Mouse (Mus musculus): ENCODE measurements around the gene Coro1c.
A peak's percentile ranks its signal among the peaks of the same experiment; 100 is the strongest.

Gene Coro1c

DNA sequence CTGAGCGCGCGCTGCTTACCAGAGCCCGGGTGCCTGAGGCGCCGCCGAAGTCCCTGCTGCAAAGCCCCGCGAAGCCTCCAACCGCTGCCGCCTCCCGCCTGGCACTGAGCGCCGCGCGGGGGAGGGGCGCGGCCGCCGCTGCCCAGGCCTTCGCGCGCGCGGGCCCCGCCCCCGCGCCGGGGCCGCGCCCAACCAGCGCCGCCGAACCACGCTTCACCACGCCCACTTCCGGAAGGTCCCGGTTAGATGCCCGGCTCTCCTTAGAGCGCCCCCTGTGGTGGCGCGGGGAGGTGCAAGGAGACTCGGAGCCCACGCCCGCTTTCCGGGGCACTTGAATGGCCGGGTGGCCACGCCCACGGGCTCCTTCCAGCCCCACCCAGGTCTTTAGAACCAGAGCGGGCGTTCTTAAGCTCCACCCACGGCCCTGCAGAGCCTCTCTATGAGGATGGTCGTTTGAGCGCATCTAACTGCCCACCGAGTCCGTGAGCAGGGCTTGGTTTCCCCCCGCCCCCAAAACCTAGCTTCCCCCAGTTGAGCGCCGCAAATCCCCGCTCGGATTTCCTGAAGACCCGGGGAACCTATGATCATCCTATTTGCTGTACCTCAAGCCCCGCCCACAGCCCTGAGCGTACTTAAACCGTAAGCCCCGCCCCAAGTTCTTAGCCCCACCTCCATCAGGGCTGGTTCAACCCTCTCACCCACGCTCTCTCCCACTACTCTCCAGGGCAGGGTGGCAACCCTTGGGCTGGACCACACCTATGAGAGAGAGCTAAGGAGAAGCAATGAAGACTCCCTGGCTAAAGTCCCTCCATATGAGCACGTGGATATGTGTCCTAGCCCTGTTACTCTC is at the start of gene Coro1c:
Gene Coro1c, minus strand, starts transcription at position 167 of the 850 bp plus-strand sequence.
- peak; percentile 85 for ATAC-seq (ENCODE audit: insufficient number of reproducible peaks, low FRiP score, low TSS enrichment)

DNA sequence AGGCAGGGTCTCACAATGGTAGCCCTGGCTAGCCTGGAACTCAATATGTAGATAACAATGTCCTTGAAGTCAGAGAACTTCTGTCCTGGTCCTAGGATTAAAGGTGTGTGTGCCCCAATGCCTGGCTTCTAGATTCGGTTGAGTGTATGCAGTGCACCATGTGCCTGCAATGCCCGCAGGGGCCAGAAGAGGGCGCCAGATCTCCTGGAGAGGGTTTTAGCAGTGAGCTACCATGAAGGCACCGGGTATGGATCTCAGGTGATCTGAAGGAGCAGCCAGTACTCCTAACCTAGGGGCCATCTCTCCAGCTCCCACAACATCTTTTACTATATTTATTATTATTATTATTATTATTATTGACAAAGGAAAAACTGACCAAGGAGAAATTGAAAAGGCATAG is 48.0 kb upstream of the Coro1c start:
- ATAC-seq (ENCODE audit: insufficient number of reproducible peaks, low FRiP score, low TSS enrichment) = no peak

DNA sequence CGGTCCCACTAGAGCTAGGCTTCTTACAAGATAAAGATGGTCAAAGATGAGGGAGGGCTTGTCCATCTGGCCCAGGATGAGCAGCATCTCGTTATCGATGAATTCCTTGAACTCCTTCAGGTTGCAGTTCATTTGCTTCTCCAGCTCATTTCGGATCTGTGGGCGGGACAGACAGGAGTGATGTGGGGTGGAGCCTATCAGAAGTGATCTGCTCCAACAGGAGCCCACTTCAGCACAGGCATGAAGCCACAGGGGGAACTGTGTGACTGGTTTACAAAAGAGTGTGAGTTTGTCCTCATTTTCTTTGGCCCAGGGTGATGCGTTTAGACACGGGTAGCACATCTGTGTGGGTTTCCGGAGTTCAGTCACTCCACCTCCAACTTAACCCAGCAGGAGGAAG is 47.1 kb upstream of the Coro1c start:
- ATAC-seq (ENCODE audit: insufficient number of reproducible peaks, low FRiP score, low TSS enrichment) = no peak

DNA sequence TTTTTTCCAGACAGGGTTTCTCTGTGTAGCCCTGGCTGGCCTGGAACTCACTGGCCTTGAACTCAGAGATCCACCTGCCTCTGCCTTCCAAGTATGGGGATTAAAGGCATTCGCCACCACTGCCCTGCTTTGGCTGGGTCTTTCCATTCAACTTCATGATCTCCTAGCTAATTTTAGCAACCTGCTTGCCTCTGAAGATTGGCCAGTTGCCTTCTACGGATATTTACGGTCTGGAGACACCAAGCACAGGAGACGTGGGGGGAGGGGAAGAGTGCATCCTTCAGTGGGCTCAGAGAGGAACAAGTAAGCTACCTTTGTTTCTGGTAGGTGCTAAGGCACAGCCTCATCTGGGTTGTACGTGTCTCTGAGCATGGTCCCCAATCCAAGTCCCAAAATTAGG is 46.7 kb upstream of the Coro1c start:
- ATAC-seq (ENCODE audit: insufficient number of reproducible peaks, low FRiP score, low TSS enrichment) = no peak

DNA sequence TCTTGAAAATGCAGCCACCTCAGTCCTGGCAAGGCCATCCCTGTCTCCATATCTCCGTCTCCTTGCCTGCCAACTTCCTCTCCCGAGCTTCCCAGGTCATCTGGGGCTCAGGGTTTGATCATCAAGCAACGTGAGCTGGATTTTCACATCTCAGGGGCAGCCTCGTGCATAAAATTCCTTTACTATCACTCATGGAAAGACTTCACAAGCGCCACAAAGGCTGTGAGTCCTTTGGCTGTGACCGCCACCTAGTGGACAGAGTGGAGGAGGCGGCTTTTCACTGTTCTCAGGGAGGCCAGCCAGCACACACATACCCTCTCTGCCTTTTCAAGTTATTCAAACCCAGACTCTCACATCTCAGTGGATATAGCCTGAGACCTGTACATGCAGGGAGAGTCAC is 45.9 kb upstream of the Coro1c start:
- ATAC-seq (ENCODE audit: insufficient number of reproducible peaks, low FRiP score, low TSS enrichment) = no peak

DNA sequence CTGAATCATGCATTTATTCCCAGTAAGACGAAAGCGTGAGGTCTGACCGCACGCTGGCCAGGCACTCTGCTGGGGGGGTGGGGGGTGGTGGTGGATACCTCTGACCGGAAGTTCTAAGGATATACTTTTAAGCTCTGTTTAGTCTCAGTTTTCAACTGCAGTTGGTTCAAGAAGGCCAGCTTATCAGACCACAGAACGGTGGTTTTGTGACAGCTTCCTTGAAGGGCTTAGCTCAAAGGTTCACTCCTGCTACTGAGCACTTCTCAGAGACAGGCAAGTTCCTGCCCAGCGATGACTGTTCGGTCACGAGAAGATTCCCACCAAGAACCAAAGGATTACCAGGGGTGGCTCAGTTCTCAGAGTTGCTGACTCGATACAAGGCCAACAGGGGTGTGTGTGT is 44.0 kb upstream of the Coro1c start:
- no peak for ATAC-seq (ENCODE audit: insufficient number of reproducible peaks, low FRiP score, low TSS enrichment)

DNA sequence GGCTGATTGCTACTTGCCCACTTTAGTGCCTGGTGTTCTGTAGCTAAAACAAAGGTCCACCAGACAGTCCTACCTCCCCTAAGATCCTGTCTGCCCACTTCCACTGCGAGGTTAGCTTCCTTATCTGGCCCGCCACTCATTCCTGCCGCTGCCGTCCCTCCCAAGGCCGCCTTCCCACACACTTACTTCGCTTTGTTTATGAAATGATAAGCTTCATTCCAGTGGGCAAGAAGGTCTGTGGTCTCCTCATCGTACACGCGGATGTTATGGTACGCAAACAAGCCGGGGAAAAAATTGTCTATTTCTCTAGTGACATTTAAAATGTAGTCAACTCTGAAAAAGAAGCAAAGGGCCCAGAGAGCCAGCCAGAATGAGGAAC is 43.1 kb upstream of the Coro1c start:
- ATAC-seq (ENCODE audit: insufficient number of reproducible peaks, low FRiP score, low TSS enrichment) = no peak

DNA sequence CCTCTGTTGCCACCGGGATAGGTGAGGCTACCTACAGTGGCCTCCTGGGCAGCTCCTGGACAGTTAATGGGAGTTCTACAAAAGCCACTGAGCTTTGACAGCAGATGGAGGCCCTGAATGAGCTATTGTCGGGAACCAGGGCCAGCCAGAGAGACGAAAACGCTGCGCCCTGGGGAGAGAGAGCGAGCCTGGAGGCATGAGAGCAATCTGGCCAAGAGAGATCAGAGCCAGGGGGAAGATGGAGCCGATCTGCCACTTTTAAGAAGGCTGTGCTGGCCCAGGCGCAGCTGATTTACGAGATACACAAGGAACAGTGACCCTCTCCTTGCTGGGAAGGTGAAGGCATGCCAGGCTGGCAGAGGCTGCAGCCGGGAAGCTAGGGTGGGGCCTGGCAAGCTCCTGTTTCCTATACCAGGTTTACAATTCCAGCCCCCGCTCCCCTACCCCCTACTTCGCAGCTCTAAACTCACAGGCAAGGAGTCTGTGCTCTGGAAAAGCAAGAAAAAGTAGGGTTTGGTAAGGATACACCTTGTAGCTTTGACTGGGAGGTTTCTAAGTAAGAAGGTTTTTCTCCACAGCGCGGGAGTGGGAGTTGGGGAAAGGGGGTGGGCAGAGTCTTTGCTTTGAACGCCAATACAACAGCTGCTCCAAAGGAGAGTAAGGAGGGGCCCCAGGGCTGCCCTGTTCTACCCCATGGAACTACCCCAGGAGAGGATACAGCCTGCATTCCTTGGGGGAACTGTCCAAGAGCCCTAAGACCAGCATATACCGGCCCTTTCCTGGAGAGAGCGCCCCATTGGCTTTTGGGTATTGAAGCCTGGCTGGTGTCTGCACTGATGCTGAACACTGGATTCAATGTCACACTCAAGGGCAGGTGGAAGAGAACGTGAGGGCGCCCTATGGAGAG is 42.5 kb upstream of the Coro1c start:
- ATAC-seq (ENCODE audit: insufficient number of reproducible peaks, low FRiP score, low TSS enrichment) = peak; percentile 79; the same call in 1 of the 2 replicates

DNA sequence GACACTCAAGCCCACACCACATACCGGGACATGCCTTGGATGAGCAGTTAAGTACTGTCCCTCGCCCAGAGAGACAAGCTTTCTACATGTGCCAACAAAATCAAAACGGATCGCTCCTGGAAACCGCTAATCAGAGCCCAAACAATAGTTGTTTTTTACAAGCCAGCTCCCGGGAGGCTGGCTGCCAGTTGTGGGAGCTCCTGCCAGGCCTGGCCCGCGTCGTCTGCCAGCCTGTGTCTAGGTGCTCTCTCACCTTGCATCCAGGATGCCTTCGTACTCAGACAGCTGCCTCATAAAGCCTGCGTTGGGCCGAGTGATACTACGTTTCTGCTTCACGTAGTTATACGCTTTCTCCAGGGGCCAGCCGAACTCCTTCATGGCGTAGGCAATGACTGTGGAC is 41.6 kb upstream of the Coro1c start:
- ATAC-seq (ENCODE audit: insufficient number of reproducible peaks, low FRiP score, low TSS enrichment) = no peak

DNA sequence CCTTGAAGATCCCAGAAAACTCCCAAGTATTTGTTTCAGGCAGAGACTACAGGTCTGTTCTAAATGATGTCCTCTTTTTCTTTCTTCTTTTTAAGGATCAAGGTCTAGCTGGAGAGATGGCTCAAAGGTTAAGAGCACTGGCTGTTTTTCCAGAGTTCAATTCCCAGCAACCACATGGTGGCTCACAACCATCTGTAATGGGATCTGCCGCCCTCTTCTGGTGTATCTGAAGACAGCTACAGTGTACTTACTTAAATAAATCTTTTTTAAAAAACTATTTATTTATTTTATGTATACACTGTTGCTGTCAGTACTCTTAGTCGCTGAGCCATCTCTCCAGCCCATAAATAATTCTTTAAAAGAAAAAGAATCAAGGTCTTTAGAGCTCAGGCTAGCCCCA is 38.7 kb upstream of the Coro1c start:
- no peak for ATAC-seq (ENCODE audit: insufficient number of reproducible peaks, low FRiP score, low TSS enrichment)

DNA sequence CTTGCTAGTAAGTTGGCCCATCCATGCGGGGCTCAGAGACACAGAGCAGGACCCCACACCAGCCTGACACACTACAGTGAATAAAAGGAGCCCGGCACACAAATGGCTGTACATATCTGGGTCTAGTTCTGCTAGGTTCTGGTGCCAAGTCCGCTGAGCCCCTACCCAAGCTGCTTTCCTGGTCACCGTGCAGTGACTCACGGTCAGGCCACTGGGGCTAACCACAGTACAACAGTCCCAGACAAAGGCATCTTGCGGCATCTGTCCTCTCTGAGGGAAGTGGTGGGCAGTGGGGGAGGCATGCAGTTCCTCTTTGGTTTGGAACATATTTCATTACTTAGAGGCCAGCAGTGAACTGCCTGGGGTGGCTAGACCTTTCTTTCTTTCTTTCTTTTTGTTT is 36.6 kb upstream of the Coro1c start:
- ATAC-seq (ENCODE audit: insufficient number of reproducible peaks, low FRiP score, low TSS enrichment) = no peak

DNA sequence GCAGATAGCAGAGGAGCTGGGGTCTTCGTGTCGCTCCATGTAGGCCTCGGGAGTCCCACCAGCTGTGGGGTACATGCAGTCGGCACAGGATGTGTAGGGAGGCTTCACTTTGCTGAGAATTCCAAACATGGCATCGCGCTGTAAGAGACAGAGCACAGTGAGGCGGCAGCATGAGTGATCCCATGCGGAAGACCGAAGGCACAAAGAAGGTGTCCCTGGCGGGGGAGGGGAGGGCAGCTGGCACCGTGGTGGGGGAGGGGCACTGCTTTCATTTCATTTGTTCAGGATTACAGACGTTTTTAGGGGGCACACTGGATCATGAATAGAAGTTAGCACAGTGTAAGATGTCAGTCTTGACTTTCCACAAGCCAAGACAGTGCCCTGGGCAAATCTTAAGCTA is 34.8 kb upstream of the Coro1c start:
- ATAC-seq (ENCODE audit: insufficient number of reproducible peaks, low FRiP score, low TSS enrichment) = no peak

DNA sequence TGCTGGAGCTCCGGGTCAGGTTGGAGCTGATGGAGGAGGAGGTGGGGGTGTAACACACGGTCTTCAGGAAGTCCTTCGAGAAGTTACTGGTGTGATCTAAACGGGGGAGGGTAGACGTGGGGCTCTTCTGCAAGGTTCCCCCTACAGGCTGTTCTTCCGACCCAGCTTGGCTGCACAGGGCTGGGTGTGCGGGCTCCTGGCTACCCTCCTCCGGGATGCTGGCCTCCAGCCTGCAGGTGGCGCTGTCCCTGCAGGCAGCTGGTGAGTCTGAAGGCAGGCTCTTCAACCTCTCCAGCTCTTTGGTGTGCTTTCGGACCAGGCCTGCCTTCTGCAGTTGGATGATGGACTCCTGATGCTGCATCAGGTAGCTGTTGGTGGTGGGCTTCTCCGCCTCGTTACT is 34.0 kb upstream of the Coro1c start:
- ATAC-seq (ENCODE audit: insufficient number of reproducible peaks, low FRiP score, low TSS enrichment) = no peak

DNA sequence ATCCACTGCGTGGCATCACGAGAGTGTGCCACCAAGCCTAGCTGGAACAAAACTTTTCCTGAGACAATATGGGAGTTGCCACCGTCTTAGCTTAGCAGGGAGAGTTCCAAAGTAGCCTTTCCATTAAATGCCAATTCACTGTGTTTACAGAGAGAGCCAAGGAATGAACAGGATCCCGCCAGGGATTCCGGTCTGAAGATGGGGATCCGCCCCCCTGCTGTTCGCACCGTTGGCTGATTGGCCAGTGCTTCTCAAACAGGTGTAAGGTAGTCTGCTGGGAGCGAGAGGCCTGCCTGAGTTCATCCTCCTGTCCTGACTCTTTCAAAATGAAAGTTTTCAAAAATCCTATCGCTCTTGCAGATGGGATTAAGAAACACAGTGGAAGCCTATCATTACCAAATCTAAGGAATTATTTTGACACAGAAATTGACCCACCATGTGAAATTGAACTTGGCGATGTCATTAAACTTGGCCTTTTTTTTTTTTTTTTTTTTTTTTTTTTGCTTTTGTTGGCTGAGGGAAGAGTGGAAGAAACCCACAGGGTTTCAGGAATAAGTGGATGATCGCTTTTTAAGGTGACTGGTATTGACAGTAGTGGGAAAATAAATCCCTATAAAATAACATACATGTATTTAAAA is 30.8 kb upstream of the Coro1c start:
- no peak for ATAC-seq (ENCODE audit: insufficient number of reproducible peaks, low FRiP score, low TSS enrichment)

DNA sequence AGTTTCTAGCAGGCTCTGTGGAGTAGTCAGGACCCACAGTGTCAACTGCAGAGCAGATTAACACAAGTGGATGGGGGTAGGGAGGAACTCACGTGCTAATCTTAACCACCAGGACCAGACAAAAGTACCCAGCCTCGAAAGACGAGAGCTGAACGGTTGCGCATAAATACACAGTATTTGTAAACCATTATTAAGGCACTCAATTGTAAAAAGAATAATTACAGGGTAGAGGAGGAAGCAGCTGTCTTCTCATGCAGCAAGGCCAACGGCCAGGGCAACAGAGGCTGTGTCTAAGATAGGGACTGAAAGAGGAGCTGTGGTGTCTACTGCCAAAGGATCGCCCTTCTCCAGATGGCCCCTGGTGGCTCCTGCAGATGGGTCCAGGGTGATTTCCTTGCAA is 29.1 kb upstream of the Coro1c start:
- ATAC-seq (ENCODE audit: insufficient number of reproducible peaks, low FRiP score, low TSS enrichment) = no peak

DNA sequence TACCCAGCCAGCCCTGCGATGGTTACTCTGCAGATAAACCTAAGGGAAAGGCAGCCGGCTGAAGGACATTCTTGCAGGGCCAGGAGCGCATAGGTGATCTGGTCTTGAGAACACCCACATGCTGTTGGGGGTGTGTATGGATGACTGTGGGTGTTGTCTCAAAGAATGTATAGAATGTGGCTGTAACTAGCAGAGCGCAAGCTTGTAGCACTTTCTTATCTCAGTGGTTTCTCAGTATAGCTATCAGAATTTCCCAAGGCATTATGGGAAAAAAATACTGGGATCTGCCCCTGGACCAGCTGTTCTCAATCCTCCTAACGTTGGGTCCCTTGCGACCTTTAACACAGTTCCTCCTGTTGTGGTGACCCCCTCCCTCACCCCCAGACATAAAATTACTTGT is 25.3 kb upstream of the Coro1c start:
- no peak for ATAC-seq (ENCODE audit: insufficient number of reproducible peaks, low FRiP score, low TSS enrichment)

DNA sequence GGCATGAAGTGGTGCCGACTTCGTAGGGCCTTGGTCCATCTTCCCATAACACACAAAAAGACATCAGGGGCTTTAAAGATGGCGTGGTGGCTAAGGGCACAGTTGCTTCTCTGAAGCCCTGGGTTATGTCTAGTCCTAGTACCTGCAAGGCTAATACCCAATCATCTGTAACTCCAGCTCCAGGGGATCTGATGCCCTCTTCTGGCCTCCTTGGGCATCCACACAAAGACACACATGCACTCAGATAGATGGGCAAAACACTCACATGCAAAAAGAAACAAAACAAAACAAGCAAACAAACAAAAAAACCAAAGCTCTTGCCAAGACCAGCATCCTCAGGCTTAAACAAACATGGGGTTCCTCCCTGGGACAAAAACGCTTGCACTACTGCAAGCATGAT is 24.9 kb upstream of the Coro1c start:
- ATAC-seq (ENCODE audit: insufficient number of reproducible peaks, low FRiP score, low TSS enrichment) = no peak

DNA sequence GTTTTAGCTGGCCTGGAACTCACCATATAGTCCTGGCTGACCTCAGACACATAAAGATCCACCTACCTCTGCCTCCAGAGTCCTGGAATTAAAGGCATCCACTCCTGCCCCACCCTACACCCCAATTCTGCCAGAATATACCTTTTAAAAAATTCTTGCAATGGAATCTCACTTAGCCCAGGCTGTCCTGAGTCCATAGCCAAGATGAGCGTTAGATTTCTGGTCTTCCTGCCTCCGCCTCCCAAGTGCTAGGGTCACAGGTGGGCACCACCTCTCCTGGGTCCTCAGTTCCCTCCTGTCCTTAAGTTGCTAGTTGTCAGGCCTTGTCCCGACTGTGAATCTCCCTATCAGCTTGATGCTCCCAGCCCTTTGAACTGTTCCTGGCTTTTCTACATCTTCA is 23.8 kb upstream of the Coro1c start:
- no peak for ATAC-seq (ENCODE audit: insufficient number of reproducible peaks, low FRiP score, low TSS enrichment)

DNA sequence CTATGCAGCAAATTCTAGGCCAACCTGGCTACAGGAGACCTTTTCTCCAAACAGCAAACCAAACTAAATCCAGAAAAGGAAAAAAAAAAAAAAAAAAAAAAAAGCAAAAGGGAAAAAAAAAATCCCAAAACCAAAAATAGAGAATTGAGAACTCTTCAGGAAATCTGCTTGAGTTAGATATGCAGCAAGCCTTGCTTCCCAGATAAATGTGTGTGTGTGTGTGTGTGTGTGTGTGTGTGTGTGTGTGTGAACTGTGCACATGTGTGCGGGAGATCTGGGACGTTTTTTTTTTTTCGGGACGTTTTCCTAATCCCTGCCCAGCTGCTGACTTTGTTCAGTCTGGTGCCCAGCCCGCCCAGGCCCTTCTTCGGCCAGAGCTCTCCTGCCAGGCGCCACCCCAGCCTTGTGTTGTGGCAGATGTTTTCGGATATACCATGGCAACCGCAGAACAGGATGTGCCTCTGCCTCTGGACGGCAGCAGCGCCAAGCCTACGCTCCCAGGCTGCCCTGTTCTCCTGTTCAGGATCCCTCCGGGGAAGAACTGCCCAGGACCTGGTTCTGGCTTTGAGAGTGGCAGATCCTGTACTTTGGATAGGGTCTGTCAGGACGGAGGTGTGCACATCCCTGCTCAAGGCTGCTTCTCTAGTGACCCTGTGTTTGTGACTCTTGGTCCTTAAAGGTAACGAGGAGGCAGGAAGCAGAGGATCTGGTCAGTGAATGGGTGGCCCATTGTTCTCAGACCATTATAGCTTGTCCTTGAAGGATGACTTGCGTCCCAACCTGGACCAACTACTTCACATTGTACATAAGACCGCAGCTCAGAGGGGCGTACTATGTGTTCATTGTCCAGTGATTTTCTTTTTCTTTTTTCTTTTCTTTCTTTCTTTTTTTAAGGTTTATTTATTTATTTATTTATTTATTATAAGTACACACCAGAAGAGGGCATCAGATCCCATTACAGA is 22.4 kb upstream of the Coro1c start:
- ATAC-seq (ENCODE audit: insufficient number of reproducible peaks, low FRiP score, low TSS enrichment) = no peak
